Mouse (Mus musculus): ENCODE measurements around the gene Zfp953. TPM values are rescaled to one million over a fixed set of nuclear protein-coding genes. Genes with fewer than 3 reads are reported as not detected.
"Not testable (repeated sequence)": the region's sequence is repeated elsewhere in the genome, so short reads cannot be mapped to it uniquely, and the experiment has no call there.

The Zfp953 gene
- total RNA-seq (2021), result under 1 TPM; 0.71 to 0.73 TPM
- long read RNA-seq, experiment 1, result 0 reads
- long read RNA-seq, experiment 2, result 0 reads

DNA sequence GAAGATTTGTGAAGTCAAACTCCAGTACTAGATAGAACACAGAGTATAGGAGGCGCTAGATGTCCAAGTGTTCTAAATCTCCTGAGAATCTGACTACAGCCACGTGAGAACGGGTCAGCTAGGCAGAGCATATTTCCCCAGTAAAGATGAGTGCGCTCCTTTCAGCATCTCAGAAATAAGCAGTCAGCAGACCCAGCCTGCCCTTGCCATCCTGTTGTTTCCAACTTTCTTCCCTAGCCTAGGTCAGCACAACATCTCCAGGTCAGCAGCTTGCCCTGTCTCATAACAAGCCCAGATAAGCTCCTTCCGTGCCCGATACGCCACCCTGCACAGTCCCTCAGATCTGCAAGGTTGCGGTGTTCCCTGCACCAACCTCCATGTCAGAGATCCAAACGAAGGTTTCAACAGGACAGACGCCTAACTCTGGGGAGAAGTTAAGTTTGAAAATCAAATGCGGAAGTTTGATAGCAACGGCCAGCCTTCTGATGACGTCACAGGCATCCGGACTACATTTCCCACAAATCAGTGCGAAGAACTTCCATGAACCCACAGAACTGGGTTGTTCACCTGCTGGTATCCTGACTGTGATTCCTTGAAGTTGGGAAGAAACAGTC, at the start of gene Zfp953, which contains the start of gene Gm28044:
Gene Zfp953, minus strand, starts transcription at position 475 of the 614 bp plus-strand sequence.
Gene Gm28044, minus strand, starts transcription at position 406 of the 614 bp plus-strand sequence.
- peak; percentile 93 for DNase-seq (ENCODE audit: low spot score)

DNA sequence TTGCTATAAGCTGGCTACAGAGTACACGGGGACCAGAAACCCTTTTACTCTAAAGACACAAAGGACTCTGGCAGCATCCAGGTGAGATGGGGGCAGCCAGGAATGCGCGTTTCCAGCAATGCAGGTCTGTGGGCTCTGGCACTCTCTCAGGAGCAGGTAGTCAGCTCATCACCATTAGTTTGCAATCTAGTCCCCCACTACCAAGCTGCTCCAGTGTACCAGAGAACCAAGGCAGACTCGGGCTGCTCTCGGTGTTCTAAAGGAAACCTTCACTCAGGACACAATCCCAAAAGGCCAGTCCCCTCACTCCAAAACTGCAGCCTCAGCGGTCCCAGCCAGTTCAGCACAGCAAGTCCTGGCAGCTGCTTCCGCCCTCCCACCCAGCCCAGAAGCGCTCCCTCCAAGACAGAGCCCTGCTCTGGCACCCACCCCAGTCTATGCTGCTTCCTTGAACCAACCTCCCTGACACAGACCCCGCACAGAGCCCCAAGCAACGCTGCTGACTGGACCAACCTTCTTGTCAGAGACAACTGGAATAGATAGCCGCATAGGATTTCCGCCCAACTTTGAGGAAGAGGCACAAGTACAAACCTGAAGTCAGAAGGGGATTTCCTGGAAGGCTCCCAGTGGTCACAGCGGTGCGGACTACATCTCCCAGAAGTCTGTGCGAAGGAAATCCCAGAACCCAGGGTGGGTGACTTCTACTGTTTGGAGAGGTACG, 38.9 kb upstream of the Zfp953 start, which contains the start of gene Zfp429:
Gene Zfp429, minus strand, starts transcription at position 637 of the 721 bp plus-strand sequence.
- DNase-seq (ENCODE audit: low spot score), result peak; percentile 71

DNA sequence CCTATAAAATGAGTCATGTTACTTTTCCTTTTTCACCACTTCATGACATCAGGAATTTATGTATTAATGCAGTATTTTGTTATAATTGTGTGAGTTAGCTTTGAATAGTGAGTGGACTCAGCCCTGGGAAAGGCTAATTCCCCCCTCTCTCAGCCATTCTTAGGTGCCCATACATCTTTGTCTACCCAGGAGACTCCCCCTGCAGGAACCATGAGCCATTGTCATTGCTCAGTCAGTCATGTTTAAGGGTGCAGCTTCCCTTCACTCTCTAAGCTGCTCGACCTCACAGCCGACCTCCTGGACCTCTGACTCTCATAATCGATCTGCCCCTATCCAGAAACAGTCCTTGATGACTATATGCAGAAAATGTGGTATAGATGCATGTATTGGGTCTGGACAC, 15.8 kb upstream of the Zfp953 start:
- not testable (repeated sequence) for DNase-seq (ENCODE audit: low spot score)

DNA sequence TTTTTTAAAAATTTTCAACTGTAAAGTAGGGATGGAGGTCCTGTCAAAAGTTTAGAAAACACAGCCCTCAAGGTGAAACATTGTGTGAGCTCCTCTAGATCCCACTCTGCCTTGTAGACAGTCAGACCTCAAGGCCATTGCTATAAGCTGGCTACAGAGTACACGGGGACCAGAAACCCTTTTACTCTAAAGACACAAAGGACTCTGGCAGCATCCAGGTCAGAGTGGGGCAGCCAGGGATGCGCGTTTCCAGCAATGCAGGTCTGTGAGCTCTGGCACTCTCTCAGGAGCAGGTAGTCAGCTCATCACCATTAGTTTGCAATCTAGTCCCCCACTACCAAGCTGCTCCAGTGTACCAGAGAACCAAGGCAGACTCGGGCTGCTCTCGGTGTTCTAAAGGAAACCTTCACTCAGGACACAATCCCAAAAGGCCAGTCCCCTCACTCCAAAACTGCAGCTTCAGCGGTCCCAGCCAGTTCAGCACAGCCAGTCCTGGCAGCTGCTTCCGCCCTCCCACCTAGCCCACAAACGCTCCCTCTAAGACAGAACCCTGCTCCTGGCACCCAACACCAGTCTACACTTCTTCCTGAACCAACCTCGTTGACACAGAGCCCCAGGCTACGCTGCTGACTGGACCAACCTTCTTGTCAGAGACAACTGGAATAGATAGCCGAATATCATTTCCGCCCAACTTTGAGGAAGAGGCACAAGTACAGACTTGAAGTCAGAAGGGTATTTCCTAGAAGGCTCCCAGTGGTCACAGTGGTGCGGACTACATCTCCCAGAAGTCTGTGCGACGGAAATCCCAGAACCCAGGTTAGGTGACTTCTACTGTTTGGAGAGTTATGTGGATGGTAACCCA, 14.9 kb upstream of the Zfp953 start, which contains the start of the genes Gm28041 and Zfp456:
Gene Gm28041, minus strand, starts transcription at position 684 of the 862 bp plus-strand sequence.
Gene Zfp456, minus strand, starts transcription at position 761 of the 862 bp plus-strand sequence.
- DNase-seq (ENCODE audit: low spot score), result peak; percentile 68

DNA sequence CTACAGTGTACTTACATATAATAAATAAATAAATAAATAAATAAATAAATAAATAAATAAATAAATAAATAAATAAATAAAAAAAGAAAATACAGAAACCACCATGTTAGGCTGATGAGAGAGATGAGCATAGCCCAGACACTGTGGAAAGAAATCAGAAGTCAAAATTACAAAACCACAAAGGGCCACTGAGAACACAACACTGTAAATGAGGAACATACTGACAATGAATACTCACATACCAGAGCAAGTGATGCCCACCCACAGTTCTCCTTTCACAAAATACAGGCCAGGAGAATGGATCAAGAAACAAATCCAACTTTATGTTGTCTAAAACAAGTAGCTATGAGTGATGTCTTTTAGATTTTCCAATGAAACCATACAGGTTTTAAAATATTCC, 8.6 kb downstream of the Zfp953 start:
- DNase-seq (ENCODE audit: low spot score), result no peak

DNA sequence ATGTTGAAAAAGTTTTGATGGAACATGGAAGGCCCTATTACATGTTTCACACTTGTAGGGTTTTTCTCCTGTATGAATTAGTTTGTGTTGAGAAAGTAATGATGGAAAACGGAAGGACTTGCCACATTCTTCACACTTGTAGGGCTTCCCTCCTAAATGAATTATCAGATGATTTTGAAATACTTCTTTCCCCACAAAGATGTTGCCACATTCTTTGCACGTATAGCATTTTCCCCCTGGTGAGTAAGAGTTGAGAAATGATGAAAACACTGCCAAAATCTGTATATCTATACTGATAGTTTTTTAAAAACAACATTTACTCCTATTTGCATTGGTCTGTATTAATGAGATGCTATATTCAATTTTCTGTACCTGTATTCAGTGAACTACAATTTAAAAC, 17.0 kb downstream of the Zfp953 start:
- DNase-seq (ENCODE audit: low spot score), result no peak

DNA sequence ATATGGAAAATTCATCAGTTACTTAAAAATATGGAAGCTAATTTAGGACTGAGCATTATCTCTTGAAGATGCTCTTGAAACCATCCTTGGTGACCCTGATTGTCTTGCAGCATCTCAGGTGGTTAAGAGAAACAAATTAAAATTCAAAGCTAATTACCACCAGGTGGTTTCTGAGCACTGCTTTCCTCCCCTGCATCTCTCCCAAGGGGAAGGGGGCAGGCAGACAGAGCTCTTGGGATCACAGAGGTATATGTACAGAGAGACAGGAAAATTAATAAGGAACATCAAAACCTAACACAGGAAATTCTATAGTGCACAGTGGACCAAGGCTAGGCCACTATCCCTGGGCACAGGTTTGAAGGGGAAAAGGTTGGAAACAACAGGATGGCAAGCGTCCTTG, 27.5 kb downstream of the Zfp953 start:
- no peak for DNase-seq (ENCODE audit: low spot score)

DNA sequence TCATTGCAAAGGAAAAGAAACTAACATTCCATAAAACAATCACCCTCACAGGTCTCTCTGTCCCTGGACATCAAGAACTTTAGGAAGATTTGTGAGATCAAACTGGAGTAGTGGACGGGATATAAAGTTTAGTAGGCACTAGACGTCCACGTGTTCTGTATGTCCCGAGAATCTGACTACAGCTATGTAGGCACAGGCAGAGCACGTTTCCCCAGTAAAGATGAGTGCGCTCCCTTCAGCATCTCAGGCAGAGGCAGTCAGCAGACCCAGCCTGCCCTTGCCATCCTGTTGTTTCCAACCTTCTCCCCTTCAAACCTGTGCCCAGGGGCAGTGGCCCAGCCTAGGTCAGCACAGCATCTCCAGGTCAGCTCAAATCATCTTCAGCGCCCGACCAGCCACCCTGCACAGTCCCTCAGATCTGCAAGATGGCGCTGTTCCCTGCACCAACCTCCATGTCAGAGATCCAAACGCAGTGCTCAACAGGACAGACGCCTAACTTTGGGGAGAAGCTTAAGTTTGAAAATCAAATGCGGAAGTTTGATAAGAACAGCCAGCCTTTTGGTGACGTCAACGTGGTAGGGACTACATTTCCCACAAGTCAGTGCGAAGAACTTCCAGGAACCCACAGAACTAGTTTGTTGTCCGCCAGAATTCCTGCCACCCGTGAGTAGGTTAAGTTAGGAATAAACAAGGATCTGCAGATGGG, 28.2 kb downstream of the Zfp953 start, which contains the start of gene Zfp595:
Gene Zfp595, minus strand, starts transcription at position 552 of the 706 bp plus-strand sequence.
- peak; percentile 89 for DNase-seq (ENCODE audit: low spot score)

DNA sequence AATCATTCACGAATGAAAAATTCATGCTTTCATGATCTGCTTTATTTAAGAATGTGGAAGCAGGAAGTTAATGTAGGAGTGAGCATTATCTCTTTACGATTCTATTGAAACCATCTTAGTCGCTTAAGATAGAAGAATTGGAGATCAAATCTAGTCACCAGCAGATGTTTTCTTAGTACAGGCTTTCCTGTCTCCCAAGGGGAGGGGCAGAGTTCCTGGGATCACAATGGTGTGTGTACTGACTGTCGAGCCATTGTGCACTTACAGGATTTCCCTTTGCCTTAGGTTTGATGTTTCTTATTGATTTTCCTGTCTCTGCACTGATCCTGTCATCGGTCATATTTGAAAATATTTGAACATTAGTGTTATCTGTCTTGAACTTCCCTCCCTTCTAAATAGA, 53.7 kb downstream of the Zfp953 start:
- no peak for DNase-seq (ENCODE audit: low spot score)

DNA sequence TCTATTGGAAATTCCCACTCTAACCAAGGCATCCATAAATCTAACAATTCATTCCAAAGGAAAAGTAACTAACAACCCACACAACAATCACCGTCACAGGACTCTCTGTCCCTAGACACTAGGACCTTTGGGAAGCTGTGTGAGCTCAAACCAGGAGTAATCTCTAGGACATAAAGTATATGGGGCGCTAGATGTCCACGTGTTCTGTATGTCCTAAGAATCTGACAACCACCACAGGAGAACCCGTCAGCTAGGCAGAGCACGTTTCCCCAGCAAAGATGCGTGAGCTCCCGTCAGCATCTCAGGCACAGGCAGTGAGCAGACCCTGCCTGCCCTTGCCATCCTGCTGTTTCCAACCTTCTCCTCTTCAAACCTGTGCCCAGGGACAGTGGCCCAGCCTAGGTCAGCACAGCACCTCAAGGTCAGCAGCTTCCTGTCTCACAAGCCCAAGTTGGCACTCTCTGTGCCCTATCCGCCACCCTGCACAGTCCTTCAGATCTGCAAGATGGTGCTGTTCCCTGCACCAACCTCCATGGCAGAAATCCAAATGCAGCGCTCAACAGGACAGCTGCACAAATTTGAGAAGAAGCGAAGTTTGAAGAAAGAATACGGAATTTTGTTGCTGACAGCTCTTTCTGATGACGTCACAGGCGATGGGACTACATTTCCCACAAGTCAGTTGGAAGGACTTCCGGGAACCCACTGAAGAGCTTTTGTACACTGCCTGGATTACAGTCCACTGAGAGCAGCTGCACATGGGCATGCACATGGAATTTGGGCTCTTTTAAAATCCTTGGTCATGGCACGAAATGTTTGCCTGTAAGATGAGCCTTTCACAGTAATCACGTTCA, 54.4 kb downstream of the Zfp953 start, which contains the start of gene Zfp457:
Gene Zfp457, minus strand, starts transcription at position 664 of the 851 bp plus-strand sequence.
- peak; percentile 94 for DNase-seq (ENCODE audit: low spot score)

Other genes with a start within 250 kb of the Zfp953 start
- gene Rslcan18, start 244.3 kb downstream of the Zfp953 start, total RNA-seq (2021), result under 1 TPM; 0.55 to 0.57 TPM
- 1 to 10 TPM; 5.7 to 7.4 TPM for gene Zfp759, start 238.9 kb downstream of the Zfp953 start, total RNA-seq (2021)
- gene Rsl1, start 187.4 kb downstream of the Zfp953 start, total RNA-seq (2021), result 1 to 10 TPM; 1.5 to 1.6 TPM
- under 1 TPM; 0.43 to 0.57 TPM for gene Zfp455, start 166.1 kb downstream of the Zfp953 start, total RNA-seq (2021)
- 1 to 10 TPM; 1.0 to 1.5 TPM for gene Zfp458, start 82.1 kb downstream of the Zfp953 start, total RNA-seq (2021)
- gene Zfp457, start 54.1 kb downstream of the Zfp953 start, total RNA-seq (2021), result 1 to 10 TPM; 5.1 to 5.4 TPM
- 1 to 10 TPM; 1.6 to 2.0 TPM for gene Zfp595, start 28.0 kb downstream of the Zfp953 start, total RNA-seq (2021)
- under 1 TPM; 0.78 to 0.93 TPM for gene Gm28044, start 69 bp downstream of the Zfp953 start, total RNA-seq (2021)
- under 1 TPM in 1 of 2 experiments, not detected in 1; 0.47 TPM for gene Gm28041, start 15.1 kb upstream of the Zfp953 start, total RNA-seq (2021)
- gene Zfp456, start 15.2 kb upstream of the Zfp953 start, total RNA-seq (2021), result under 1 TPM; 0.14 to 0.34 TPM
- gene Zfp429, start 39.2 kb upstream of the Zfp953 start, total RNA-seq (2021), result 1 to 10 TPM; 1.6 to 2.0 TPM
- under 1 TPM; 0.27 to 0.81 TPM for gene Zfp459, start 60.8 kb upstream of the Zfp953 start, total RNA-seq (2021)
- 1 to 10 TPM; 6.6 to 8.0 TPM for gene Zfp874a, start 91.0 kb upstream of the Zfp953 start, total RNA-seq (2021)
- gene Zfp874b, start 123.7 kb upstream of the Zfp953 start, total RNA-seq (2021), result 10 to 100 TPM; 14.2 to 19.2 TPM
- gene Zfp58, start 139.9 kb upstream of the Zfp953 start, total RNA-seq (2021), result 1 to 10 TPM; 3.4 to 4.2 TPM
- gene Gm26965, start 165.5 kb upstream of the Zfp953 start, total RNA-seq (2021), result not detected
- gene Zfp87, start 165.6 kb upstream of the Zfp953 start, total RNA-seq (2021), result 1 to 10 TPM; 3.0 to 3.8 TPM
- gene Zfp748, start 193.2 kb upstream of the Zfp953 start, total RNA-seq (2021), result 1 to 10 TPM; 1.6 to 1.9 TPM
- 1 to 10 TPM; 2.7 to 2.9 TPM for gene Zfp729b, start 249.1 kb upstream of the Zfp953 start, total RNA-seq (2021)